Mouse (Mus musculus): ENCODE measurements around the gene Sema3f. TPM values are rescaled to one million over a fixed set of nuclear protein-coding genes. Genes with fewer than 3 reads are reported as not detected.

Gene Sema3f
- 14.1 and 20.1 TPM in 2 replicates for polyA plus RNA-seq (2012; rRNA removed)

GRCm38 (mm10) chr9:107709697-107710483, at the start of gene Sema3f:
Gene Sema3f, minus strand, starts transcription at chr9:107710475.
- 2% methylated on average over 77 of the region's 86 CpGs for WGBS
- peak; percentile 46 for DNase-seq (ENCODE audit: low read depth, low spot score)

GRCm38 (mm10) chr9:107759593-107759992, 49.3 kb upstream of the Sema3f start:
- 90% methylated on average over 6 of the region's 6 CpGs for WGBS
- DNase-seq (ENCODE audit: low read depth, low spot score), result no peak

GRCm38 (mm10) chr9:107750378-107750777, 40.1 kb upstream of the Sema3f start:
- WGBS, result 90% methylated on average over 5 of the region's 5 CpGs
- no peak for DNase-seq (ENCODE audit: low read depth, low spot score)

- no peak for DNase-seq (ENCODE audit: low read depth, low spot score)
- WGBS, result 92% methylated on average over 3 of the region's 3 CpGs
Measured at GRCm38 (mm10) chr9:107748063-107748462, 37.8 kb upstream of the Sema3f start.

- 67% methylated on average over 1 of the region's 1 CpGs for WGBS
Measured at GRCm38 (mm10) chr9:107747310-107747709, 37.0 kb upstream of the Sema3f start.

GRCm38 (mm10) chr9:107746679-107747078, 36.4 kb upstream of the Sema3f start:
- DNase-seq (ENCODE audit: low read depth, low spot score), result no peak
- WGBS, result 87% methylated on average over 3 of the region's 3 CpGs

More at GRCm38 (mm10) chr9:107747310-107747709, 37.0 kb upstream of the Sema3f start:
- DNase-seq (ENCODE audit: low read depth, low spot score), result no peak

- no peak for DNase-seq (ENCODE audit: low read depth, low spot score)
- 92% methylated on average over 6 of the region's 6 CpGs for WGBS
Measured at GRCm38 (mm10) chr9:107744061-107744460, 33.8 kb upstream of the Sema3f start.

- DNase-seq (ENCODE audit: low read depth, low spot score), result no peak
- 54% methylated on average over 4 of the region's 4 CpGs for WGBS
Measured at GRCm38 (mm10) chr9:107738841-107739202, 28.5 kb upstream of the Sema3f start.

- DNase-seq (ENCODE audit: low read depth, low spot score), result peak; percentile 51
- 23% methylated on average over 7 of the region's 7 CpGs for WGBS
Measured at GRCm38 (mm10) chr9:107738020-107738840, 28.0 kb upstream of the Sema3f start.

- 2% methylated on average over 7 of the region's 7 CpGs for WGBS
- DNase-seq (ENCODE audit: low read depth, low spot score), result no peak
Measured at GRCm38 (mm10) chr9:107736185-107736485, 25.9 kb upstream of the Sema3f start.

GRCm38 (mm10) chr9:107735356-107736184, 25.3 kb upstream of the Sema3f start:
- WGBS, result 18% methylated on average over 17 of the region's 17 CpGs
- no peak for DNase-seq (ENCODE audit: low read depth, low spot score)

GRCm38 (mm10) chr9:107734567-107734971, 24.3 kb upstream of the Sema3f start:
- WGBS, result 50% methylated on average over 7 of the region's 7 CpGs
- no peak for DNase-seq (ENCODE audit: low read depth, low spot score)

GRCm38 (mm10) chr9:107729709-107730108, 19.4 kb upstream of the Sema3f start:
- WGBS, result 82% methylated on average over 3 of the region's 3 CpGs
- DNase-seq (ENCODE audit: low read depth, low spot score), result no peak

GRCm38 (mm10) chr9:107728919-107729670, 18.8 kb upstream of the Sema3f start:
- WGBS, result 78% methylated on average over 6 of the region's 6 CpGs
- DNase-seq (ENCODE audit: low read depth, low spot score), result no peak

GRCm38 (mm10) chr9:107727041-107727440, 16.8 kb upstream of the Sema3f start:
- 41% methylated on average over 3 of the region's 3 CpGs for WGBS
- DNase-seq (ENCODE audit: low read depth, low spot score), result no peak

- no peak for DNase-seq (ENCODE audit: low read depth, low spot score)
- 95% methylated on average over 1 of the region's 1 CpGs for WGBS
Measured at GRCm38 (mm10) chr9:107724796-107725195, 14.5 kb upstream of the Sema3f start.

- DNase-seq (ENCODE audit: low read depth, low spot score), result no peak
- 4% methylated on average over 11 of the region's 11 CpGs for WGBS
Measured at GRCm38 (mm10) chr9:107723794-107724531, 13.7 kb upstream of the Sema3f start.

GRCm38 (mm10) chr9:107723292-107723691, 13.0 kb upstream of the Sema3f start:
- no peak for DNase-seq (ENCODE audit: low read depth, low spot score)
- WGBS, result 61% methylated on average over 6 of the region's 6 CpGs

Data from large intestine, adult 2 months (tissue).